Mouse (Mus musculus) neural tube, embryonic 12.5 days (tissue): Measurements from ENCODE around the gene Cpsf2. TPM values are rescaled to one million over a fixed set of nuclear protein-coding genes. Genes with fewer than 3 reads are reported as not detected.

Experiments used
- ATAC-seq: fragments of 200-750 bp; cut with Nextera tagmentation; 2 replicates; pipeline ENCODE4 v1.8.0; 2017; ENCODE audit warnings: low read depth, mild to moderate bottlenecking, moderate TSS enrichment, moderate library complexity; ENCODE audit not compliant: low FRiP score
- H3K27ac ChIP-seq: fragments of 300-500 bp; sonication (generic); 2 replicates; pipeline ENCODE4 v1.5.1; 2016
- H3K27me3 ChIP-seq: fragments of 300-500 bp; sonication (generic); replicated peaks from 2 replicates; pipeline ENCODE4 v1.6.1; 2016; ENCODE audit warnings: mild to moderate bottlenecking
- H3K36me3 ChIP-seq: fragments of 300-500 bp; sonication (generic); 2 replicates; pipeline ENCODE4 v1.6.1; 2016; ENCODE audit warnings: mild to moderate bottlenecking
- H3K4me1 ChIP-seq: fragments of 300-500 bp; sonication (generic); 2 replicates; pipeline ENCODE4 v1.6.1; 2016
- H3K4me2 ChIP-seq: fragments of 300-500 bp; sonication (generic); replicated peaks from 2 replicates; pipeline ENCODE4 v1.6.1; 2016; ENCODE audit warnings: mild to moderate bottlenecking
- H3K4me3 ChIP-seq: fragments of 300-500 bp; sonication (generic); 2 replicates; pipeline ENCODE4 v1.5.1; 2016
- H3K9ac ChIP-seq: fragments of 300-500 bp; sonication (generic); 2 replicates; pipeline ENCODE4 v1.6.1; 2016; ENCODE audit warnings: mild to moderate bottlenecking
- H3K9me3 ChIP-seq: fragments of 300-500 bp; sonication (generic); 2 replicates; pipeline ENCODE4 v1.6.1; 2016; ENCODE audit warnings: mild to moderate bottlenecking
- WGBS: fragments of 180-500 bp; shearing (Covaris S2); methylation state at CpG from one replicate; pipeline ENCODE4 v1.1.7; 2016; 5-methylcytosine and 5-hydroxymethylcytosine counted together
- polyA plus RNA-seq: library from polyadenylated mRNA; unstranded; fragments of >200 nt; fragmentation: Nextera tagmentation; extraction: Ambion mirVana; gene quantifications from 2 replicates; pipeline ENCODE4 v1.2.1, GENCODE M21; 2016

Cpsf2 gene
- polyA plus RNA-seq, 1 experiment from 2014 or later, result 36.8 TPM

DNA sequence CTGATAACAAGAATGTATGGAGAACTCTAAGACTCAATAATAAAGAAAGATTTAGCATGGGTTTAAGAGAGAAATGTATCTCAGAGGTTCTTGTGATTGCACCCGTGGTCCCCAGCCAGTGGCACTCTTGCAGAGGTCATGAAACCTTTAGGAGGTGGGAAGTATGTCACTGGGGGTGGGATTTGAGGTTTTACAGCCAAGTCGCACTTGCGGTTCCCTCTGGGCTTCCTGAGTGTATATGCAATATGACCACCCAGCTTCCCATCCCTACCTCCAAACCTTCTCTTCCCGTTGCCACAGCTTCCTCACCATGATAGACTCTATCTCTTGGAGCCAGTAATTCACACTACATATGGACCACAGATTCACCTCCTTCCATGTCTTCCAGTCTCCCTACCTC lies 59.1 kb downstream of the Cpsf2 start:
- ATAC-seq, result no peak
- Histone ChIP-seq H3K4me1 (no peaks in the 10 kb centered on the region), H3K27me3 (no peaks in the 10 kb centered on the region), H3K9ac (no peak overlapping the region), H3K4me3 (no peak overlapping the region), H3K27ac (no peak overlapping the region), H3K4me2 (no peak overlapping the region), H3K9me3 (no peaks in the 10 kb centered on the region), H3K36me3 (no peaks in the 10 kb centered on the region)
- 92% methylated on average over 4 of the region's 4 CpGs for WGBS

DNA sequence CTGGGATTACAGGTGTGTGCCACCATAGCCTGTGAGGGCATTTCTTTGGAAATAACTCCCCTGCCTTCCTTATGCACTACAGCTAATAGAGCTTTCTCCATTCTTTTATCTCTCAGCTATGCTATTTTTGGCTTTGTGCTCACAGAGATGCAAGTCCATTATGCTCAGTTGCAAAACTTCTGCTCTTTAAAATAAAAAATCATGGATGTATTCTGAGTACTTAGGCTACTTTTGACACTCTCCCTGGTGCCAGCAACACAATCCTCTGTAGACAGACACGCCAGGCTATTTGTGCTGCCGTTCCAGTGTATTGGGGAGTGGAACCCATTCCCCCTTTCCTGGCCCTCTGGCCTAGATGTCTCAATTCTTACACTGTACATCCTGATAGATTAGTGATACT lies 64.1 kb downstream of the Cpsf2 start:
- WGBS, result 90% methylated on average over 2 of the region's 2 CpGs
- Histone ChIP-seq H3K4me3 (no peak overlapping the region), H3K4me1 (no peaks in the 10 kb centered on the region), H3K9ac (no peak overlapping the region), H3K27ac (no peak overlapping the region), H3K4me2 (no peak overlapping the region), H3K9me3 (no peaks in the 10 kb centered on the region), H3K36me3 (no peaks in the 10 kb centered on the region), H3K27me3 (no peaks in the 10 kb centered on the region)
- ATAC-seq, result no peak

DNA sequence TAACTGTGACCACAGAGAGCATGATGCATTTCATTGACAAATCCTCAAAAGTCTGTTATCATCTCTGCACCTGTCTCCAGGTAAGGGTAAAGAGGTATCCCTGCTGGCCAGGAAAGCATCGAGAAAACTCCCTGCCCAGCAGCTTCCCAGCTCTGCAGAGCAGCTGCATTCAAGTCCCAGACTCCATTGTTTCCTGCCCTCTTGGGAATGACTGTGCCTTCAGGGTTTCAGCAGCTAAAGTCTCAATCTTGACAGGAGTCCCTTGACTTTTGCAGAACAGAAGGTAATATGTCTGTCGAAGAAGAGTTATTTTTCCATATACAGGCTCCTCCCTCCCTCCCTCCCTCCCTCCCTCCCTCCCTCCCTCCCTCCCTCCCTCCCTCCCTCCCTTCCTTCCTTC lies 65.9 kb downstream of the Cpsf2 start:
- H3K27me3 ChIP-seq, result no peaks in the 10 kb centered on the region
- H3K4me3 ChIP-seq, result no peak overlapping the region
- no peak overlapping the region for H3K9ac ChIP-seq
- WGBS, result 48% methylated on average over 2 of the region's 2 CpGs
- ATAC-seq, result 0 out of 2 replicates have a peak, but pooled peaks have one; percentile 33
- no peak overlapping the region for H3K27ac ChIP-seq
- H3K4me2 ChIP-seq, result no peak overlapping the region
- no peaks in the 10 kb centered on the region for H3K9me3 ChIP-seq
- no peaks in the 10 kb centered on the region for H3K4me1 ChIP-seq
- no peaks in the 10 kb centered on the region for H3K36me3 ChIP-seq

DNA sequence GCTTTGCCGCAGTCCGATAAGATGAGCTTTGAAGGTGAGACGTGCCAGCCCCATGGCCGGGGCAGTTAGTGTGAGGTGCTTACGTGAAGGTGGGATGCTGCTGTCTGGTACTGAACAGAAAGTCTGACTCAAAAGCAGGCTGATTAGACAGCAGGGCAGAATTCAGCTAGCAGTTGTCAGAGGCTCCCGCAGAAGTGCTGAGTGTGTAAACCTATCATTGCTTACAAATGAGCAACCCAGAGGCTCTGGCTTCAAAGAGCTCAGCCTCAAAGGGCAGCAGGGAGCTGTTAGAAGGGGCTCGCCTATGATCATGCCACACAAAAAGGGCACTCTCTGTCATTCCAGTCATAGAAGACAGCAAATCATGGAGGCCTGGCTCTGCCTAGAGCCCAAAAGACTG lies 66.5 kb downstream of the Cpsf2 start:
- H3K27ac ChIP-seq, result no peak overlapping the region
- 64% methylated on average over 7 of the region's 7 CpGs for whole genome bisulfite sequencing
- no peaks in the 10 kb centered on the region for H3K9me3 ChIP-seq
- no peak overlapping the region for H3K4me3 ChIP-seq
- no peaks in the 10 kb centered on the region for H3K36me3 ChIP-seq
- ATAC-seq, result no peak
- no peak overlapping the region for H3K4me2 ChIP-seq
- H3K9ac ChIP-seq, result no peak overlapping the region
- H3K27me3 ChIP-seq, result no peaks in the 10 kb centered on the region
- H3K4me1 ChIP-seq, result no peaks in the 10 kb centered on the region

DNA sequence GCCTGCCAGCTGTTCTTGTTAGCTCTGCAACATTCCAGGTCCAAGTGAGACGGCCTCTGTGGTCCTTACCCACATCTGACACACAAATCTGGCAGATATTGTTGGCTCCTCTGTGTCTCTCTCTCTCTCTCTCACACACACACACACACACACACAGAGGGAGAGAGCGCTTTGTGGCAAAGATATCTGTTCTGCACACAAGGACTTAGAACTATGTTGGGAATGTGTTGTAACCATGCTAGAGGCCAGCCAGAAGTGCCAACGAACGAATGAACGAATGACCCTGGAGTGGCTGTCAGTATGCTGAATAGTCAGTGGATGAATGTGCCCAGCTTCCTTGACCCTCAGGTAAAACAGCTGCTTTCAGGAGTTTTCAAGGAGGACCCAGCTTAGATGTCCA lies 68.1 kb downstream of the Cpsf2 start:
- no peak for ATAC-seq
- Histone ChIP-seq H3K4me1 (no peaks in the 10 kb centered on the region), H3K27ac (no peak overlapping the region), H3K4me3 (no peak overlapping the region), H3K4me2 (no peak overlapping the region), H3K9me3 (no peaks in the 10 kb centered on the region), H3K36me3 (no peaks in the 10 kb centered on the region), H3K9ac (no peak overlapping the region), H3K27me3 (no peaks in the 10 kb centered on the region)
- WGBS, result 88% methylated on average over 5 of the region's 5 CpGs

DNA sequence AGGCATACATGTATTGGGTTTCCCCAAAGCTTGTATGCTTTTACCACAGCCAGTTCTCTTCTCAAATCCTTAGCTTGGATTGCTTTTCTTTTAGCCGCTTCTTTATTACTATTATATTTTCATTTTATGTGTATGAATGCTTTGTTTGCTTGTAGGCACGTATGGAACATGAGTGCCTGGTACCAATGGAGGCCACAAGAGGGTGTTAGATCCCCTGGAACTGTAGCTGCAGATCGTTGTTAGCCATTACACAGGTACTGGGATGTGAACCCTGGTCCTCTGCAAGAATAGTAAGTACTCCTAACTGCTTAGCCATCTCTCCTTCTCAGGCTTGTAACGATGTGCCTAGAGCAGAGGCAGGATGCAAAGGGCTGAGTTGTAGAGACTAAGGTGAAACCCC lies 78.4 kb downstream of the Cpsf2 start:
- WGBS, result 90% methylated on average over 4 of the region's 4 CpGs
- no peaks in the 10 kb centered on the region for H3K9me3 ChIP-seq
- H3K36me3 ChIP-seq, result no peaks in the 10 kb centered on the region
- no peak for ATAC-seq
- no peak overlapping the region for H3K27ac ChIP-seq
- H3K27me3 ChIP-seq, result no peaks in the 10 kb centered on the region
- H3K4me3 ChIP-seq, result no peak overlapping the region
- H3K4me1 ChIP-seq, result peaks cover 6% of the 10 kb centered on the region
- no peak overlapping the region for H3K9ac ChIP-seq
- H3K4me2 ChIP-seq, result no peak overlapping the region

DNA sequence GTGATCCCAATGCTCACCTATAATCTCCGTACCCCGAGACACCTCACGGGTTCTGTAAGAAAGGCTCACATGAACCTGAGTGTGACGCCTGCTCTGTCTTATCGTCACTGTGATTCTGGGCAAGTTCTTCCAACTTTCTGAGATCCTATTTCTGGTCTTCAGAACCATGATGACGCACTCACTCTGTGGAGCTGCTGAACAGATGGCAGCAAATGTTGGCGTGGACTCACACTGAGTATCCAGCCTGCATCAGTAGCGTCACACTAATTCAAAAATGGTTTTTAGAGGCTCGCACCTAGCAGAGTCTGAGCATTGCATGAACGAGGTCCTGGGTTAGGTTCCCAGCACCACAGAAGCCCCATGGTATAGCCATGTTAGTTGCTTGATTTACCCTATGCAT lies 80.0 kb downstream of the Cpsf2 start:
- Histone ChIP-seq H3K9me3 (no peaks in the 10 kb centered on the region), H3K9ac (no peak overlapping the region), H3K4me2 (no peak overlapping the region), H3K27me3 (no peaks in the 10 kb centered on the region), H3K36me3 (no peaks in the 10 kb centered on the region), H3K27ac (no peak overlapping the region), H3K4me1 (peaks cover 6% of the 10 kb centered on the region), H3K4me3 (no peak overlapping the region)
- ATAC-seq, result no peak
- 93% methylated on average over 10 of the region's 10 CpGs for WGBS

Other genes starting within 250 kb of the Cpsf2 start
- 5.3 and 6.0 TPM in 2 replicates for gene Fbln5, start 156.9 kb upstream of the Cpsf2 start, polyA plus RNA-seq
- gene Trip11, start 62.7 kb upstream of the Cpsf2 start, polyA plus RNA-seq, result 20.1 and 24.0 TPM in 2 replicates
- gene Atxn3, start 17.7 kb upstream of the Cpsf2 start, polyA plus RNA-seq, result 14.7 and 16.9 TPM in 2 replicates
- 0.39 and 0.46 TPM in 2 replicates for gene Slc24a4, start 152.7 kb downstream of the Cpsf2 start, polyA plus RNA-seq